Mouse (Mus musculus) embryonic facial prominence, embryonic 13.5 days (tissue): Measurements from ENCODE around the gene Abcg8. TPM values are rescaled to one million over a fixed set of nuclear protein-coding genes. Genes with fewer than 3 reads are reported as not detected.

Experiments used
- ATAC-seq: fragments of 200-750 bp; cut with Nextera tagmentation; 2 replicates; pipeline ENCODE4 v1.8.0; 2017; ENCODE audit warnings: low read depth; ENCODE audit not compliant: insufficient number of reproducible peaks, insufficient read depth, low FRiP score, low TSS enrichment
- H3K27ac ChIP-seq: fragments of 300-500 bp; sonication (generic); 2 replicates; pipeline ENCODE4 v1.5.1; 2015; ENCODE audit warnings: moderate library complexity, mild to moderate bottlenecking, inconsistent platforms
- H3K27me3 ChIP-seq: fragments of 300-500 bp; sonication (generic); 2 replicates; pipeline ENCODE4 v1.6.1; 2015; ENCODE audit warnings: mild to moderate bottlenecking, inconsistent platforms
- H3K36me3 ChIP-seq: fragments of 300-500 bp; sonication (generic); 2 replicates; pipeline ENCODE4 v1.6.1; 2015; ENCODE audit warnings: mild to moderate bottlenecking, inconsistent platforms
- H3K4me1 ChIP-seq: fragments of 300-500 bp; sonication (generic); 2 replicates; pipeline ENCODE4 v1.6.1; 2015; ENCODE audit warnings: inconsistent platforms
- H3K4me2 ChIP-seq: fragments of 300-500 bp; sonication (generic); 2 replicates; pipeline ENCODE4 v1.6.1; 2015; ENCODE audit warnings: moderate library complexity, mild to moderate bottlenecking, inconsistent platforms
- H3K4me3 ChIP-seq: fragments of 300-500 bp; sonication (generic); 2 replicates; pipeline ENCODE4 v1.5.1; 2015; ENCODE audit warnings: mild to moderate bottlenecking, inconsistent platforms
- H3K9ac ChIP-seq: fragments of 300-500 bp; sonication (generic); 2 replicates; pipeline ENCODE4 v1.6.1; 2015; ENCODE audit warnings: mild to moderate bottlenecking, inconsistent platforms
- H3K9me3 ChIP-seq: fragments of 300-500 bp; sonication (generic); 2 replicates; pipeline ENCODE4 v1.6.1; 2016; ENCODE audit warnings: inconsistent platforms
- WGBS: fragments of 180-500 bp; shearing (Covaris S2); methylation state at CpG from one replicate; pipeline ENCODE4 v1.1.7; 2015; ENCODE audit warnings: mixed read lengths; 5-methylcytosine and 5-hydroxymethylcytosine counted together
- polyA plus RNA-seq: library from polyadenylated mRNA; unstranded; fragments of >200 nt; fragmentation: Nextera tagmentation; extraction: Ambion mirVana; gene quantifications from 2 replicates; pipeline ENCODE4 v1.2.1, GENCODE M21; 2015

The Abcg8 gene
- polyA plus RNA-seq, 1 experiment from 2014 or later = 0.14 TPM

DNA sequence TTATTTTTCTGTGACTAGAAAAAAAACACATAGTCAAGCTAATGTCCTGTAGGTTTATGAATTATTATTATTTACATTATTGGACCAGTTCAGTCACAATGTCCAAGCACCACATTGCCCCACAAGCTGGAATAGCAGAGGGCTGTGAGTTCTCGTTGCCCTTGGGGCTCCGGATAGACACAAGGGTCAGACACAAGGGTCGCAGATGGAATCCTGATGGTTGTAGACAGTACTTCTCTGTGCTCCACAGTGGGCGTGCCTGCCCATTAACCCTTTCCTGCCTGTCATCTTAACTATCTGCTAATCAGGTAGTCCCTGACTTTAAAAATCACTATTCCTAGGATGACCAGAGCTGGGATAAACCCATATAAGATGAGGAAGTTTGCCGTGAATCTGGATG lies 17.9 kb upstream of the Abcg8 start:
- H3K27me3 ChIP-seq = no peaks in the 10 kb centered on the region
- no peak overlapping the region for H3K9ac ChIP-seq
- H3K4me3 ChIP-seq = no peak overlapping the region
- H3K36me3 ChIP-seq = peaks cover 7% of the 10 kb centered on the region; the same call in 1 of the 2 replicates
- H3K4me2 ChIP-seq = no peak overlapping the region
- peaks cover 14% of the 10 kb centered on the region for H3K4me1 ChIP-seq
- no peak for ATAC-seq
- no peak overlapping the region for H3K27ac ChIP-seq
- no peaks in the 10 kb centered on the region for H3K9me3 ChIP-seq
- 29% methylated on average over 5 of the region's 5 CpGs for WGBS

DNA sequence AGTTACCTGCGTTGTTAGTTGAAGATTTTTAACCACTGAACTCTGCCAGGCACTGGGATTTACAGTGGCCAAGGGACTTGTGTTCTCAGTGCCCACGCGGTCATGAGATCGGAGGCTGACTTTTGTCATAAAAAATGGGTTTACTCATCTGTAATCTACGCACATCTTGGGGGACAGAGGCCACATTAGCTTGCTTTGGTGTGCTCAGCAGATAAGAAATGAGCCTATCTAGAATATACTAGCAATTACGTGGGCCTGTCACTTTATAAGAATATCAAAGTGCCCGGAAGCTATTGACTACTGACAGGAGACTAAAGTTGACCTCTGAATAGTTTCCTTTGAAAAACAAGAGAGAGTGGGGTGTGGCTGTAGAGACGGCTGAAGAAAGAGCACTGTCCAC lies 17.2 kb upstream of the Abcg8 start:
- H3K9me3 ChIP-seq = no peaks in the 10 kb centered on the region
- H3K9ac ChIP-seq = no peak overlapping the region
- peaks cover 14% of the 10 kb centered on the region for H3K4me1 ChIP-seq
- WGBS = 73% methylated on average over 8 of the region's 8 CpGs
- ATAC-seq = no peak
- no peak overlapping the region for H3K27ac ChIP-seq
- no peak overlapping the region for H3K4me2 ChIP-seq
- H3K4me3 ChIP-seq = no peak overlapping the region
- no peaks in the 10 kb centered on the region for H3K27me3 ChIP-seq
- no peaks in the 10 kb centered on the region for H3K36me3 ChIP-seq

DNA sequence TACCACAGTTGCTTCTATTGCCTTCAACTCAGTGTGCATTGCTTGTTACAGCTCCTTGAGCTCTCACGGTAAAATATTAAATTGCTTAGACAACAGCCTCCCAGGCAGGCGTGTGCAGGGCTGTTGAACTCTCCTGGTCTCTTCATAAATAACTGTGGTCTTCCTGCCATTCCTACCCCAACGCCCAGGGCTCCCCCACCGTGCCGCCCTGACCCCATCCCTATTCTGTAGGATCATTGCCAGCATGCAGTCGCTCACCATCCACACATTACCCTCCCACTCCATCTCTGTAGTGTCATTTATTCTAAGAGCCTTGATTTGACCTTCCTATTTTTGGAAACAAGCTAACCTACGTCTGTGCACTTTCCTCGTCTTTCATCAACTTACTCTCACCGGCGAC lies 11.0 kb upstream of the Abcg8 start:
- Histone ChIP-seq H3K4me3 (no peak overlapping the region), H3K4me1 (peaks cover 21% of the 10 kb centered on the region), H3K9me3 (no peaks in the 10 kb centered on the region), H3K36me3 (no peaks in the 10 kb centered on the region), H3K27ac (no peak overlapping the region), H3K9ac (no peak overlapping the region), H3K27me3 (no peaks in the 10 kb centered on the region), H3K4me2 (no peak overlapping the region)
- WGBS = 51% methylated on average over 10 of the region's 10 CpGs
- ATAC-seq = no peak

DNA sequence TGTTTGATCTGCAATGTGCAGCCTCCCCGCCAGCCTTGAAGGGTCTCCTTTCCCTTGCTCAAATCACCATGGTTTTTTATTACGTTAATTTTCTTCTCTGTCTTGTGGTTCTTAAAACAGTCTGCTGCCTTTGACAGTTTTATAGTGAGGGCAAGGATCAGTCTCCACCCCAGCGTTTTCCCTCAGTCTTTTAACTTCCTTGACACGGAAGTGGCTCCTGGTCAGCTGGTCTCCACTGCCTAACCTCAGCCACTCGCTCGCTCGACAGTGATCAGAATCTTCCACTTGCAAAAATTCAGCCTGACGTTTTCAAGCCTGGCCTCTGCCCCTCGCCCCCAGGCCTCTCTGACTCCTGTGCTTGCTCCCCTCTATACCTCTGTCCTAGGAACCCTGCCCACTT lies 10.4 kb upstream of the Abcg8 start:
- Histone ChIP-seq H3K27me3 (no peaks in the 10 kb centered on the region), H3K27ac (no peak overlapping the region), H3K4me1 (peaks cover 21% of the 10 kb centered on the region), H3K4me2 (no peak overlapping the region), H3K9me3 (no peaks in the 10 kb centered on the region), H3K9ac (no peak overlapping the region), H3K36me3 (no peaks in the 10 kb centered on the region), H3K4me3 (no peak overlapping the region)
- ATAC-seq = no peak
- 27% methylated on average over 9 of the region's 9 CpGs for WGBS

DNA sequence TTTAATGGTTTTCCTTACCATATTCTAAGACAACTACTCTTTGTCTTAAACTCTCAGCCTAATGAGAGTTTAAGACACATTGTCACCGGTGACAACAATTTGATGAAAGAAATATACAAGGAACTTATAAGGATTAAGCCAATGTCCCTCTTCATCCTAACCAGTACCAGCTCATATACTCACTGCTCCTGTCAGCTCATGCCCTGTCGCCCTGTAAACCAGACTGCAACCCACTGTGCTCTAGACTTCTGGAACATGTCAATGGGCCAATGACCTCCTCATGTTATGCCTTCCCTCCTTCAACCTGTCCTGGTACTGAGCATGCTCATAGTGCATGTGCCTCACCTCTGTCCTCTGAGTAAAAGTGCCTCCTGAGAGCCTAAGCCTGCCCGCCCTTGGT lies 8.3 kb upstream of the Abcg8 start:
- Histone ChIP-seq H3K4me1 (peaks cover 21% of the 10 kb centered on the region), H3K27ac (no peak overlapping the region), H3K4me2 (no peak overlapping the region), H3K9ac (no peak overlapping the region), H3K4me3 (no peak overlapping the region), H3K36me3 (no peaks in the 10 kb centered on the region), H3K27me3 (peaks cover 3% of the 10 kb centered on the region; the same call in 1 of the 2 replicates), H3K9me3 (no peaks in the 10 kb centered on the region)
- ATAC-seq = no peak
- WGBS = 87% methylated on average over 3 of the region's 3 CpGs

DNA sequence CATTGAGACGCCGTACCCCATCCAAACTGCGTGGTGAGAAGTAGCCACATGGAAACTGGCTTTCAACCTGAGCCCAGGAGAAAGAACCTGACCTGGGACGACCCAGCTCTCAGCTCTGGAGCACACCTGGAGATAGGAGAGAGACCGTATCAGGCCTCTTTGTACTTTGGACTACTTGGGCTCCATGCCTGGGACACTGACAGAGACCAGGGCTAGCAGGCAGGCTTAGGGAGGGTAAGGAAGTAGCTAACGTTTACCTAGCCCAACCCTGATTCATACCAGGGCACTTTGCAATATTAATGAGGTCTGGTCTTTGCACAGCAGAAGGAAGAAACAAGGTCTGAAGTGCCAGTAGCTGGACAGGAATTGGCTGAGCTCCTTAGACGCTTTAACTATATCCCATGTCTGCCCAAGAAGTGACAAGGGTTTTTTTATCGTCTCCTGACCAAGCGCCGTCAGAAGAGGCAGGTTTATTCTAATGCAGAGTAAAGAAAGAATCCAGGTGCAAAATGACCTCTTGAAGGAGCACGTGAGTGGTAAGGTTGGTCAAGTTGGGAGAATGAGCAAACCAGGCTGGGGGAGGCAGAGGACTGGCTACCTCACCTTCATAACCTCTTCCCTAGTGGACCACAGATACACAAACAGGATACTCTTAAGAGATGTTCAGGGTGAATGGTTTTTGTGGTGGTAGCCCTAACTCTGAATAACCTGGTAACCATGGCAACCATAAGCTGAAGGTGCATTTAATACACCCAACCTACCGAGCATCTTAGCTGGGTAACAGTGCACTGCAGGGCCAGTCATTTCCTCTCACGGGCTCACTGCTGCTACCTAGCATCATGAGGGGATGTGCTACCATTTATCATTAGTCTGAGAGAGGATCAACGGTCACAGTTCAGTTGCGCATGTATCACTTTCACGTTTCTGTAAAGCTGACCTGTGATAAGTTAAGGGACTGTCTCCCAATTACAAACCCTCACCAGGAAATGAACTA lies 3.4 kb upstream of the Abcg8 start:
- peaks cover 11% of the 10 kb centered on the region for H3K27me3 ChIP-seq
- no peak overlapping the region for H3K9ac ChIP-seq
- WGBS = 72% methylated on average over 16 of the region's 16 CpGs
- no peak for ATAC-seq
- H3K9me3 ChIP-seq = no peaks in the 10 kb centered on the region
- peaks cover 30% of the 10 kb centered on the region for H3K4me1 ChIP-seq
- H3K4me3 ChIP-seq = no peak overlapping the region
- H3K36me3 ChIP-seq = no peaks in the 10 kb centered on the region
- H3K27ac ChIP-seq = no peak overlapping the region
- no peak overlapping the region for H3K4me2 ChIP-seq

DNA sequence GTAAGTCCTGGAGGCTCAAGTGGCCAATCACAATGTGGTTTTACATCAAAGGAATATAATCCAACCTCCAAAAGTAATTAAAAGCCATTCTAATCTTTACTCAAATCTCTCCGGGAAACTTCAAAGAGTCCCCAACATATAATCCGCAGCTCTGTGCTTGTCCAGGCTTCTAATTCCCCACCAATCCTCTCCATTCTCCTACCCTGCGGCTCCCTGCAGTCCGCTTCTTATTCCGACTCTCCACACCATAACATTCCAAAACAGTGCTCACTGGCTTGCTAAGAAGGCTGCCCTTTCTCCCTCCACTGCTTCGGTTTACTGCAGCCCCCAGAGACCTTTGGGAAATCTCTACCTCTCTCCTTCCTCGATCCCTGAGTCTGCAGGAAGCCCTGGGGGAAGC lies 2.1 kb upstream of the Abcg8 start:
- Histone ChIP-seq H3K4me2 (peak overlapping the region; percentile 22), H3K9ac (no peak overlapping the region), H3K4me1 (peaks cover 30% of the 10 kb centered on the region), H3K9me3 (no peaks in the 10 kb centered on the region), H3K36me3 (no peaks in the 10 kb centered on the region), H3K4me3 (no peak overlapping the region), H3K27me3 (peaks cover 11% of the 10 kb centered on the region), H3K27ac (no peak overlapping the region)
- WGBS = 5% methylated on average over 7 of the region's 7 CpGs
- ATAC-seq = no peak

DNA sequence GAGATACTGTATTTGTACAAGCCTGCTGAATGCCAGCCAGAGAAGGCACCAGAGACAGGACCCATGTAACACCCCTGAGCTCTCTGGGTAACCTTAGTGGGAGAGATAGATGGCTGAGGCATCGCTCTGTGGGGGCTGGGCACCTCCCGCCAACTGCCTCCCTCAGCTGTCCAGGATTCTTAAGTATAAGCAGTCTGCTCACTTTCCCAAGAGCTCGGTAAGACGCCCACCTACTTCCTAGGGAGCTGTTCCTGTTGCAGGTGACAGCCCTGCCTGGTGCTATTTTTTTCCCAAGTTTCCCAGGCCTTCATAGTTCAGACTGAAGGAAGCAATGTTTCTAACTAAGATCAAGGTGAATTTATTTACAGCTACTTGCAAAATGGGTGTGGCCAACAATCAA lies 898 bp upstream of the Abcg8 start:
- no peak for ATAC-seq
- H3K4me1 ChIP-seq = peaks cover 27% of the 10 kb centered on the region
- H3K27me3 ChIP-seq = peaks cover 11% of the 10 kb centered on the region
- no peak overlapping the region for H3K9ac ChIP-seq
- H3K4me3 ChIP-seq = no peak overlapping the region
- WGBS = 53% methylated on average over 4 of the region's 4 CpGs
- H3K9me3 ChIP-seq = no peaks in the 10 kb centered on the region
- H3K36me3 ChIP-seq = no peaks in the 10 kb centered on the region
- no peak overlapping the region for H3K27ac ChIP-seq
- peak overlapping the region; percentile 76 for H3K4me2 ChIP-seq

DNA sequence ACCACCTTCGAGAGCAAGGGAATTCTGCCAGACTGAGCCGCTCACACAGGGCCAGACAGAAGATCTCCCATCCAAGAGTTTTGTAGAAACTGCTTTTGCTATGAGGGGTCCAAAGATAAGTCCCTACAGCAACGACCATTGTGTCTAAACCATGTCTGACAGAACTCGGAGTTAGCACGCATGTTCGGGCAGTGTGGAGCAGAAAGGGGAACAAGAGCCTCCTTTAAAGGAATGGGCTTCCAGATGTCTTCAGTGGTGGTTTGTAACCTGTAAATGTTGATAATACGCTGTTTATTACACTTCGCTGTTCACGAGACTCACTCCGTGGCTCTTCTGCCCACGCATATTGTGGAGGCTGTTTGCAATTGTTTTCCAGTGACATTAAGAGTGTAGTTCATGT lies 1.5 kb downstream of the Abcg8 start:
- H3K4me3 ChIP-seq = no peak overlapping the region
- H3K27ac ChIP-seq = no peak overlapping the region
- no peaks in the 10 kb centered on the region for H3K9me3 ChIP-seq
- 86% methylated on average over 11 of the region's 11 CpGs for WGBS
- no peak for ATAC-seq
- H3K9ac ChIP-seq = no peak overlapping the region
- H3K4me1 ChIP-seq = peaks cover 27% of the 10 kb centered on the region
- no peaks in the 10 kb centered on the region for H3K36me3 ChIP-seq
- H3K4me2 ChIP-seq = no peak overlapping the region
- H3K27me3 ChIP-seq = peaks cover 8% of the 10 kb centered on the region

DNA sequence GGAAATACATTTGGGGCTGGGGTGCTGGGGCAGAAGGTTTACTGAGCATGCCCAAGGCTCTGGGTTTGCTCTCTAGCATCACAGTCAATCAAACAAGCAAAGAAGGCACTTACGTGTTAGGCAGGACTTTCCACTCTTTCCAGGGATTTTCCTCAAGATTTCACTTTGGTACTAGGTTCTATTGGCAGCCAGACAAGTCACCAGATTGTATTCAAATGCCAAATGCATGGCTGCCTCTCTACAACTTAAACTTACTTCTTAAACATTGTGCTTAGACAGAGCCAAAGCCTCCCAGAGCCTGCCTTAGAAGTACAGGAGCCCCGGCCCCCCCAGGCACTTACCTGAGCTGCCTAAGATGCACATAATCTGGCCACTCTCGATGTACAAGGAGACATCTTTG lies 5.6 kb downstream of the Abcg8 start:
- no peak overlapping the region for H3K9ac ChIP-seq
- H3K36me3 ChIP-seq = no peaks in the 10 kb centered on the region
- H3K27ac ChIP-seq = no peak overlapping the region
- ATAC-seq = no peak
- peaks cover 15% of the 10 kb centered on the region for H3K4me1 ChIP-seq
- no peaks in the 10 kb centered on the region for H3K9me3 ChIP-seq
- no peak overlapping the region for H3K4me3 ChIP-seq
- 70% methylated on average over 3 of the region's 3 CpGs for WGBS
- no peaks in the 10 kb centered on the region for H3K27me3 ChIP-seq
- H3K4me2 ChIP-seq = no peak overlapping the region

DNA sequence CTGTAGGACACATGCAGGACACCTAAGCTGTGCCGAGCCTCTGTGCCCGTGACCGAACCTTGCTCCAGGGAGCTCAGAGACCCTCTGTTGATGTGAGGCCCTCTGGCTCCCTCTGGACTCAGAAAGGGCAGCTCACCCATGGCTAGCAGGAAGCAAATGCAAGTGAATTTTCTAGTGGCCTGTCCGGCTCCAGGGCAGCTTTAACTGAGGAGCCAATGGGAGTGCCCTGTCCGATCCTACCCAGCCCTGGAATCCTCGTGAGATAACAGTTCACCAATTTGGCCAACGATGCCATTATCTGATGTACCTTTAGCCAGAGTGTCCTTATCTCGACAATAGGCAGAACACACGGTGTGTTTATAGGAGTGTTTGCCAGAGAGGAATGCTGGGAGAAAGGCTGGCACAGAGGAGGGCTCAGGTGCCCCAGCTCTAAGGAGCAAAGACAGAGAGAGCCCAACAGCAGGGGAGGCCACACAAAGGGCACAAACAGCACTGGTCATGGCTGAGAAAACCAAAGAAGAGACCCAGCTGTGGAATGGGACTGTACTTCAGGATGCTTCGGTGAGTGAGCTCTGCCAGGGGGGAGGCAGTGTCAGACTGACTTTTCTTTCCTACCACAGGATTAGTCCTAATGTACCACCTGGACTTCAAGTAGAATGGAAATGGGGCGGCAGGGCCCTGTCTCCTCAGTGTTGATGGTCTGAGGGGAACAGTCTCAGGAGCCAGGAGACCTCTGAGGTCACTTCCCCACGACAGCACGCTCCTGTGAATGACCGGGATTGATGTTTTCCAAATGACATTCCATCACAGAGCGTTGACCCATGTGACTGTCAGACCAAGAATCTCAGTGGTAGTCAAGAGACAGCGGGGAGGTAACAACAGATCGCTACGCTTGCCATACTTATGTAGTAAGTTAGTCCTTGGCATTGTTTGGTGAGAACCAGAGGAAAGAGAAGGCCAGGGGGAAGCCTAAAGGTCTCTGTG lies 6.9 kb downstream of the Abcg8 start, which contains the start of gene Abcg5:
TSS of gene Abcg5 (minus strand) at position 278 of the 984 bp plus-strand sequence.
- no peaks in the 10 kb centered on the region for H3K9me3 ChIP-seq
- H3K27ac ChIP-seq = no peak within 1 kb of the TSS
- H3K4me3 ChIP-seq = no peak within 1 kb of the TSS
- H3K36me3 ChIP-seq = no peaks in the 10 kb centered on the region
- H3K9ac ChIP-seq = no peak within 1 kb of the TSS
- WGBS = 80% methylated on average over 18 of the region's 18 CpGs
- H3K27me3 ChIP-seq = no peaks in the 10 kb centered on the region
- H3K4me1 ChIP-seq = peaks cover 15% of the 10 kb centered on the region
- ATAC-seq = no peak
- H3K4me2 ChIP-seq = no peak within 1 kb of the TSS
